Mouse (Mus musculus) liver, embryonic 14.5 days (tissue): ENCODE measurements around the gene Srd5a1.

Experiments
- CTCF ChIP-seq: IDR thresholded peaks from 2 replicates; pipeline ENCODE4 v1.5.1; 2016; ENCODE audit warnings: antibody characterized with exemption, low read depth, control low read depth
- EP300 ChIP-seq: IDR thresholded peaks from 2 replicates; pipeline ENCODE4 v1.6.1; 2016; ENCODE audit warnings: antibody characterized with exemption, low read depth

DNA sequence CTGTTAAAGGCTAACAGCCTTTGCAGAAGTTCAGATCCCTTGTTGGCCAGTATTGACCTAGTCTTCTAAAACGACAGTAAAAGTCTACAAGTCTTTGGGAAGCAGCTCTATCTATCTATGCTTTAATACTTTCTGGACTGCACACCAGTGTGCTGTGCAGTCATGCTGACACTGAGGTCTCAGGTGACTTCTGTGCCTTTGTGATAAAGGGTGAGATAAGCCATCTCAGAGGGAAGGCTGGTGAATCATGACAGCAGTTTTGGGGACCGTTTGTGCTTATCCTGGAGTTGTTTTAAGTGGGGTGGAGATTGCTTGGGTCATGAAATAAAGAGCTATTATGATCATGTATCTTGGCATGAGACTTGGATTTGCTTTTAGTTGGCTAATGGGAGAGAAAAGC lies 22.7 kb upstream of the Srd5a1 start:
- TF ChIP-seq EP300 = no peak
- no peak for TF ChIP-seq CTCF
